Comparison of ENCODE assay signal across 8 mouse cellular contexts in genomic region chr11:28365209-28365928, GRCm38 (mm10). TPM values are rescaled to one million over a fixed set of nuclear protein-coding genes. Genes with fewer than 3 reads are reported as not detected.
DNase-seq lines count a peak whose midpoint lies in the region; ATAC-seq lines count a peak whose summit lies in the region.

No protein-coding gene starts in this region.

- ATAC-seq in CD4-positive, CD25-positive, alpha-beta regulatory T cell, adult 4 months, result no peak
- ATAC-seq in forebrain, embryonic 13.5 days, result peak; percentile 96
- peak; percentile 89 for ATAC-seq in heart, embryonic 16.5 days (replicated peaks; ENCODE audit: extremely low read depth, insufficient read depth, low FRiP score)
- peak; percentile 81 for ATAC-seq in liver, embryonic 11.5 days (replicated peaks; ENCODE audit: low FRiP score)
- peak; percentile 90 for ATAC-seq in monocyte, adult 5-6 weeks (replicated peaks; ENCODE audit: insufficient number of reproducible peaks, low FRiP score, low TSS enrichment, poor library complexity, severe bottlenecking)

- WGBS in forebrain, embryonic 13.5 days, result 4% methylated on average over 26 of the region's 26 CpGs
- WGBS in heart, embryonic 16.5 days, result 6% methylated on average over 26 of the region's 26 CpGs
- WGBS in liver, embryonic 11.5 days, result 9% methylated on average over 26 of the region's 26 CpGs

- H3K4me2 ChIP-seq in forebrain, embryonic 13.5 days, result peak overlapping the region; percentile 64
- peak overlapping the region; percentile 56 for H3K4me2 ChIP-seq in heart, embryonic 16.5 days (ENCODE audit: low read depth, low read length)
- H3K4me2 ChIP-seq in liver, embryonic 11.5 days, result peak overlapping the region; percentile 61

- peak overlapping the region; percentile 59 for H3K9ac ChIP-seq in forebrain, embryonic 13.5 days
- H3K9ac ChIP-seq in heart, embryonic 16.5 days (ENCODE audit: low read length), result peak overlapping the region; percentile 62
- H3K9ac ChIP-seq in liver, embryonic 11.5 days (ENCODE audit: low read depth, low read length), result 0 out of 2 replicates have a peak overlapping the region, but pooled peaks have one; percentile 48

- peak; percentile 8 for DNase-seq in CD4-positive, CD25-positive, alpha-beta regulatory T cell, adult 2 months (ENCODE audit: low read depth, low spot score)
- DNase-seq in kidney, postnatal 14 days, result peak; percentile 87
- peak; percentile 79 for DNase-seq in liver, embryonic 11.5 days (ENCODE audit: low spot score)
- peak; percentile 71 to 85 for DNase-seq in spleen, postnatal 4 days (ENCODE audit: low spot score in 2 of 2)

- no peaks in the 10 kb centered on the region for H3K36me3 ChIP-seq in forebrain, embryonic 13.5 days (ENCODE audit: poor library complexity, severe bottlenecking)
- no peaks in the 10 kb centered on the region for H3K36me3 ChIP-seq in heart, embryonic 16.5 days (ENCODE audit: control insufficient read depth, insufficient read depth)
- no peaks in the 10 kb centered on the region for H3K36me3 ChIP-seq in liver, embryonic 11.5 days (ENCODE audit: control insufficient read depth, insufficient read depth, low read length)

- peaks cover 10% of the 10 kb centered on the region for H3K4me1 ChIP-seq in forebrain, embryonic 13.5 days
- H3K4me1 ChIP-seq in heart, embryonic 16.5 days (ENCODE audit: control insufficient read depth, insufficient read depth, low read length), result no peaks in the 10 kb centered on the region
- H3K4me1 ChIP-seq in liver, embryonic 11.5 days (replicated peaks; ENCODE audit: control insufficient read depth, insufficient read depth, low read length), result no peaks in the 10 kb centered on the region

- no peaks in the 10 kb centered on the region for H3K27me3 ChIP-seq in forebrain, embryonic 13.5 days
- H3K27me3 ChIP-seq in heart, embryonic 16.5 days (ENCODE audit: control insufficient read depth, insufficient read depth, low read length), result no peaks in the 10 kb centered on the region
- H3K27me3 ChIP-seq in liver, embryonic 11.5 days (replicated peaks; ENCODE audit: control insufficient read depth, insufficient read depth, low read length), result no peaks in the 10 kb centered on the region

- peak overlapping the region; percentile 40 for H3K27ac ChIP-seq in forebrain, embryonic 13.5 days
- no peak overlapping the region for H3K27ac ChIP-seq in heart, embryonic 16.5 days (ENCODE audit: low read length)
- no peak overlapping the region for H3K27ac ChIP-seq in liver, embryonic 11.5 days (ENCODE audit: low read depth, low read length)

- no peaks in the 10 kb centered on the region for H3K9me3 ChIP-seq in forebrain, embryonic 13.5 days (replicated peaks)
- no peaks in the 10 kb centered on the region for H3K9me3 ChIP-seq in heart, embryonic 16.5 days (replicated peaks; ENCODE audit: control insufficient read depth, low read length)
- H3K9me3 ChIP-seq in liver, embryonic 11.5 days (ENCODE audit: control insufficient read depth, low read length), result no peaks in the 10 kb centered on the region

- H3K4me3 ChIP-seq in forebrain, embryonic 13.5 days, result peak overlapping the region; percentile 35
- peak overlapping the region; percentile 54 for H3K4me3 ChIP-seq in heart, embryonic 16.5 days (ENCODE audit: low read length)
- peak overlapping the region; percentile 25 for H3K4me3 ChIP-seq in liver, embryonic 11.5 days (ENCODE audit: low read depth, low read length)

RNA-seq across cellular contexts. Expression of gene Gm6685, which starts 25.7 kb away (rescaled TPM):
- polyA plus RNA-seq in CD4-positive, CD25-positive, alpha-beta regulatory T cell, adult 4 months (2017; shearing (Covaris generic)), result not detected
- polyA plus RNA-seq in forebrain, embryonic 13.5 days (2015; fragmentation: Nextera tagmentation; extraction: Ambion mirVana), result 0.34 TPM in 1 of 2 replicates, not detected in the other
- polyA plus RNA-seq in heart, embryonic 16.5 days (2015; fragmentation: Nextera tagmentation; extraction: Ambion mirVana), result 0.87 TPM in 1 of 2 replicates, not detected in the other
- polyA plus RNA-seq in liver, embryonic 11.5 days (2014; fragmentation: Nextera tagmentation; extraction: Ambion mirVana), result 0.30 TPM in 1 of 2 replicates, not detected in the other
- 2.2 to 6.7 TPM in 2 of 3 replicates, not detected in the other for total RNA-seq in monocyte, adult 5-6 weeks (2017)

Comparison
In these comparisons a context has a peak if more than half of its experiments do, and no peak if none do; other contexts are left out.
1. DNase-seq: peak in every context shown above with its lines; median percentile 87 in kidney, postnatal 14 days; 79 in liver, embryonic 11.5 days; 78 in spleen, postnatal 4 days; 8 in CD4-positive, CD25-positive, alpha-beta regulatory T cell, adult 2 months.